Mouse (Mus musculus): Measurements from ENCODE around the gene 1500011B03Rik.

- TF ChIP-seq CTCF (IDR thresholded peaks at IDR 0.05; ENCODE audit: control insufficient read depth, insufficient read depth, insufficient read length) (no peak), USF1 (IDR thresholded peaks at IDR 0.05; ENCODE audit: low read depth) (no peak), FOSL1 (IDR thresholded peaks at IDR 0.05; ENCODE audit: insufficient read depth, low read length, poor library complexity, severe bottlenecking) (no peak)
Measured at GRCm38 (mm10) chr5:114774403-114775051, 48.7 kb downstream of the 1500011B03Rik start, which contains the start of gene Ankrd13a.
